Mouse (Mus musculus): ENCODE data around the gene Sacs. TPM values are rescaled to one million over a fixed set of nuclear protein-coding genes. Genes with fewer than 3 reads are reported as not detected.

The Sacs gene
- total RNA-seq, 2 experiments from 2014 or later = 27.2 to 28.0 TPM

Other genes starting within 250 kb of the Sacs start
- 1.8 TPM in 1 of 2 replicates, not detected in the other for gene Tnfrsf19, start 92.0 kb upstream of the Sacs start, total RNA-seq (2015; ENCODE audit: low replicate concordance)
- 1.8 and 3.2 TPM in 2 replicates for gene Tnfrsf19, start 92.0 kb upstream of the Sacs start, total RNA-seq (2017; ENCODE audit: low replicate concordance)
- gene Sgcg, start 120.0 kb downstream of the Sacs start, total RNA-seq (2015; ENCODE audit: low replicate concordance) = not detected in 2 replicates
- not detected in 2 replicates for gene Sgcg, start 120.0 kb downstream of the Sacs start, total RNA-seq (2017; ENCODE audit: low replicate concordance)
- 4.0 and 4.2 TPM in 2 replicates for gene Arl11, start 171.3 kb downstream of the Sacs start, total RNA-seq (2015; ENCODE audit: low replicate concordance)
- gene Arl11, start 171.3 kb downstream of the Sacs start, total RNA-seq (2017; ENCODE audit: low replicate concordance) = 1.3 and 4.1 TPM in 2 replicates
- 2.9 TPM in 1 of 2 replicates, not detected in the other for gene Ebpl, start 222.0 kb downstream of the Sacs start, total RNA-seq (2015; ENCODE audit: low replicate concordance)
- gene Ebpl, start 222.0 kb downstream of the Sacs start, total RNA-seq (2017; ENCODE audit: low replicate concordance) = 0.26 and 0.30 TPM in 2 replicates

All from erythroid progenitor cell, adult 5-6 weeks (primary cell).